Mouse (Mus musculus) heart, postnatal 25 days (tissue): ENCODE data around the gene Coa5. TPM values are rescaled to one million over a fixed set of nuclear protein-coding genes. Genes with fewer than 3 reads are reported as not detected.

Experiments
- DNase-seq: peaks from one replicate; pipeline ENCODE4 v3.0.0; 2022; ENCODE audit warnings: low spot score
- intact Hi-C: fragments of 180-260 bp; cut with DNase I; formaldehyde crosslinking; loops from one replicate; pipeline ENCODE4 v1.15.1; 2025
- total RNA-seq, 2 experiments: library from RNA; stranded (reverse); gene quantifications; 2 replicates each; pipeline ENCODE4 v1.2.3; 2021

Gene Coa5
- total RNA-seq, result 100 to 1,000 TPM in 1 of 2 experiments, 10 to 100 TPM in 1; 99.1 to 103 TPM

DNA sequence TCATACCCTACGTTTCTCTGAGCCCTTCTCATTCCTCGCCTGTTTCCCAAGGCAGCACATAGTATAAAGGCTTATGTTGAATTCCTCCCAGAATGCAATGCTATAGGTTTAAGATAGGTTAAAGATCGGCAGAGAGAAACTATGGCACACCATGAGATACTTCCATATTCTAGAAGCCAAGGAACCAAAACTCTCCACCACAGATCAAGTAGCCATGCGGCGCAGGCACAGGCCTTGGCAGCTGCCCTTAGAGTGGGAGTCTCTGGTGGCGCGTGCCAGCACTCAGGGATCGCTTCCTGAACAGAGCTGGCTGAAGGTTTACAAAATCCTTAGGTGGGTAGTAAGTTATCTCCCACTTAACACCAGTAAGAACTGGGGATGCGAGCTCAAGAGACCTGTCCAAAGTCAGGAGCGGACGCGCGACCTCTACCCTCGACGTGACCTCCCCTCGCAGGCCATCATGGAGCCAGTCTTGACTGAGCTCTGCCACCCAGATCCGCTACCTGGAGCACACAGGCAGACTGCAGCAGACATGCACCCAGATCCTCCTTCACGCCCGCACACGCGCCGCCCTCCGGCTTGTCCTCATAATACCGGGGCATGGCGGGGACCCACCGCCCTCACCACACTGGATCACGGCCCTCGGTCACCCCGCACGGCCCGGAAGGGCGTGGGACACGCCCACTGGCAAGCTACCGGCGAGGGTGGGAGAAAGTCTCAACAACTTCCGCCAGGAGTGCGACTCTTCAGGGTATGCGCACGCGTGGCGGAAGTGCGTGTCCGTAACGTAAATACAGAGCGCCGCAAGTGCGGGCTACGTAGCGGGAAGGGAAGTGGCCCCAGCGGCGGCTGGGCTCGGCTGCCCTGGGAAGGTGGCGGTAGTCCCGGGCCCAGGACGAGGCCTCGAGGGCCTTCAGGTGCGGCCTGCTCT lies at the start of gene Coa5, which contains the start of gene Unc50:
Gene Coa5 (minus strand): TSS at position 738 of the 931 bp plus-strand sequence.
Gene Unc50 (plus strand): TSS at position 774 of the 931 bp plus-strand sequence.
- intact Hi-C loops, result loop anchor here (5.0 to 10.0 kb wide), 2 partner anchors 108 to 495 kb away; no protein-coding TSS in a partner anchor
- DNase-seq, result peak; percentile 91

DNA sequence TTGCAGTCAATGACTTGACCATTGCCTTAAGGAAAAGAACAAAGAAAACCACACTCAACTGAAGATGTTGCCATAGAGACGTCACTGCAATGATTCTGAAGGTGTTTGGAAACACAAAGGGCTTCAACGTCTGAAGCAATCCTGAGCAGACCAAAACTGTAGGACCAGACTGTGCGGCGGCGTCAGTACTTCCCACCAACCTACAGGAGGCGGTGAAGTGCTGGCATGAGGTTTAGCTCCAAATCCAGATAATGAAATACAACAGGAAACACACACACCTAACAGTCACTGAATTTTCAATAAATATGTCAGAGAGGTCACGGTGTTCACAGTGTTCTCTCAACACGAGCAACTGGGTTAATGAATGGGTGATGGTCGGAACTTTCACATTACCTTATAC lies 49.2 kb upstream of the Coa5 start:
- no peak for DNase-seq
- intact Hi-C loops, result loop anchor here (5.0 kb wide), 1 partner anchor 58 kb away; no protein-coding TSS in a partner anchor

- intact Hi-C loops, result loop anchor here (5.0 kb wide), 1 partner anchor 59 kb away; no protein-coding TSS in a partner anchor
- no peak for DNase-seq
Observed at GRCm38 (mm10) chr1:37478416-37478815, 48.5 kb upstream of the Coa5 start.

- intact Hi-C loops, result loop anchor here (5.0 kb wide), 1 partner anchor 59 kb away; no protein-coding TSS in a partner anchor
- DNase-seq, result no peak
Observed at GRCm38 (mm10) chr1:37477928-37478327, 48.0 kb upstream of the Coa5 start.

GRCm38 (mm10) chr1:37477250-37477649 lies 47.3 kb upstream of the Coa5 start:
- intact Hi-C loops, result loop anchor here (5.0 kb wide), 1 partner anchor 60 kb away; no protein-coding TSS in a partner anchor

DNA sequence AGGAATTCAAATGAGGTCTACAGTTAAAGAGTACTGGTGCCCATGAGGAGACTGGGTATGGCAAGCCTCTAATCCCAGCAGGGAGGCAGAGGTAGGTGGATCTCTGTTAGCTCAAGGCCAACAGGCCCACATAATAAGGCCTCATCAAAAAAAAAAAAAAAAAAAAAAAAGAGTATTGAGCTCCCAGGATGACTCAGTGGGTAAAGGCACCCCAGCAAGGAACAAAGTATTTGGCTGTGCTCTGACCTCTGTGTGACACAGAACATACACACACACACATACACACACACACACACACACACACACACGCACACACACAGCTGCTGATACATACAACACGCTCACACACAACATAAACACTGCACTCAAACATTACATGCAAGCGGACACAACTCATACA lies 45.4 kb upstream of the Coa5 start:
- DNase-seq, result no peak
- intact Hi-C loops, result loop anchor here (5.0 kb wide), 1 partner anchor 62 kb away; no protein-coding TSS in a partner anchor

More at GRCm38 (mm10) chr1:37477250-37477649, 47.3 kb upstream of the Coa5 start:
- DNase-seq, result no peak

DNA sequence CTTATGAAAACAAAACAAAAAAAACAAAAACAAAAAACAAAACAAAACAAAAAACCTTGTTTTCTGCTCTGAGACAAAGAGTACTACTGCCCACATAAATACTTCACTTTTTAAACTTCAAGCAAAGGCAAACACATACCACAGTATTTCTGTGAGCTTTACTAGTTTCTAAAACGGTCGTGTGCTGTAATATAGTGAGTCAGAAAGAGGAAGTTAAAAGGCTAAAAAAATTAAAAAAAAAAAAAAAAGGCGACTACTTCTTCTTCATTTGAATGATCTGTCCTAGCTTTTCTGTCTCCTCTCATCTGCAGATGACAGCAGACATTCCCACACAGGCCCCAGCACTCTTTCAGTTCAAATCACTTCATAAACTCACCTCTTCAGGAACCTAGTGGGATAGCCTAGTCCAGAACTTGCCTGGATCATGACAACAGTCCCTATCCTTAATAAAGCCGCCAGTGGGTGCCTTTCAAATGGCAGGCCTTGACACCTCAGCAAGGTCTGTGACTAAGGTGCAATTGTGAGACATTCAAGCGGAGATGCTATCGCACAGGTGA lies 44.8 kb upstream of the Coa5 start:
- intact Hi-C loops, result loop anchor here (5.0 kb wide), 2 partner anchors 63 to 163 kb away; no protein-coding TSS in a partner anchor
- no peak for DNase-seq

DNA sequence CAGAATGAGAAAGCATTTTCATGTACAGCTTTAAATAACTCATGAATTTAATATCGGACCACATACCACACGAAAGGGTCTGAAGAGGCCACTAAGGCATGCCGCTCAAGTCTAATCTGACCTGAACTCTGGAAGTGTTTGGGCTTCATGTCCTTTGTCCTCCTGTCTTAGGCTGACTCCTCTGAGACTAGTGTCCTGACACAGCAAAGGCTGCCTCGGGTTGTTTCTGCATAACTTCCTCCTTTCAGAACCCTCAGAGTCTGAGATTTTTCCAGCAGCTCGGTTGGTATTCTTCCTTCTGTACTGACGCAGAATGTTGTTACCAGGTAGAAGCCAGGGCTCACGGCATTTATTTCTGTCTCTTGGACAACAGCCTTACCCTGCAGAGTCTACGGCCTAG lies 44.1 kb upstream of the Coa5 start:
- DNase-seq, result no peak
- intact Hi-C loops, result loop anchor here (5.0 kb wide), 1 partner anchor 163 kb away; no protein-coding TSS in a partner anchor

- DNase-seq, result no peak
- intact Hi-C loops, result loop anchor here (5.0 kb wide), 1 partner anchor 164 kb away; no protein-coding TSS in a partner anchor
Observed at GRCm38 (mm10) chr1:37473251-37473650, 43.3 kb upstream of the Coa5 start.

DNA sequence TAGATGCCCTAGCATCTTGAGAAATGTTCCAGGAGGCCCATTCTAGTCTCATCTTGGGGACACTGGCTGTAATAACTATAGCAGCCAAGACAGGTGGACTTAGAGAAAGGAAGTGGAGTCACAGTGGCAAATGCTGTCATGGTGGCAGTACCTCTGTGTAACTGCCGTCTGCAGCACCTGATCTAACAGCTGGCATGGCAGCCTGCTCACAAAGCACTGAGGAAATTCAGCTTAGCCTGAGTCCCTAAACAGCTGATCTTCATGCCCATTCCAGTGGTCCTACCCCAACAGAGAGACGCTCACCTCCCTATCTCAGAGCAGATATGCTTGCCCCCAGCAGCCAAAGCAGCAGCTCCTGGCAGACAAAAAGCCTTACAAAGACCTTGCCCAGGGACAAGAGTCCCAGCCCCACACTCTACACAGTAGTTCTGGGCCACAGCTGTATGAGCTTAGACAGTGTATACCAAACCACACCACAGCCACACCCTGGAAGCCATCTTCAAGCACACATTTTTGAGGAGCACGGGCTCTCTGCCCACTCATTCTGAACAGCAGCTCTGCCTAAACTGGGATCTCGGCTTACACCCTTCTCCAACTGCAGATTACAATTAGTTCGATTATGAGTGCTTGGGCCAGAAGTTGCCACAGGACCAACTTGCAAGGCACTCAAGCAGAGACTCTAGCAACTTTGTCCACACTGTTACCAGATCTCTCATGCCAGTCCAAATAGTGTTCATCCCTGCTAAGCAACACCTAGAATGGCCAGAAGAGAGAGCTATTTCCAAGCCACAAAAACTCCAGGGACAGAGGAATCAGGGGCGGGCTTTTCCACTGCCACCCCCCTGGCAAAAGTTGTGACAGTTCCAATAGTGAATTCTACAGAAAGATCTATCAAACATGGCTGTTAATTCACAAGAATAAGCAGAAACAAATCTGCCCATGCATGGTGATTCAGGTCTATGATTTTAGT lies 41.6 kb upstream of the Coa5 start:
- DNase-seq, result no peak
- intact Hi-C loops, result loop anchor here (5.0 kb wide), 1 partner anchor 166 kb away; no protein-coding TSS in a partner anchor

DNA sequence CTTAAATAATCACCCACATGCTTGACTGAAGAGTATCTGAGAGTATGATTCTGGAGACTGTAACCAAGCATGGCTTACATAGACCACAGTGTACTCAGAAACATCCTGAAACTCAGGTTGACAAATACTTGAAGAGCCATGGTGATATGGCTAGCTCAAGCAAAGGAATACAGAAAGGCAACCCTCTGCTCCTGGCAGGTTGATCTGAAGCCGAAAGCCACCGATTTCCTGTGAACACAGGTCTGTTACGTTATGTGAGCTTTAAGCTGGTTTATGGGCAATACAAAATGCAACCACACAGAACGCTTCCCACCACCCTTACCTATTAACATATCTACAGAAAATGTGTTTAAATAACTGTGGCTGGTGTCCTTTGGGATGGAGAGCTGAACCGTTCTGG lies 39.1 kb upstream of the Coa5 start:
- intact Hi-C loops, result no loop called here
- DNase-seq, result no peak

- DNase-seq, result no peak
Observed at GRCm38 (mm10) chr1:37467806-37468205, 37.9 kb upstream of the Coa5 start.

DNA sequence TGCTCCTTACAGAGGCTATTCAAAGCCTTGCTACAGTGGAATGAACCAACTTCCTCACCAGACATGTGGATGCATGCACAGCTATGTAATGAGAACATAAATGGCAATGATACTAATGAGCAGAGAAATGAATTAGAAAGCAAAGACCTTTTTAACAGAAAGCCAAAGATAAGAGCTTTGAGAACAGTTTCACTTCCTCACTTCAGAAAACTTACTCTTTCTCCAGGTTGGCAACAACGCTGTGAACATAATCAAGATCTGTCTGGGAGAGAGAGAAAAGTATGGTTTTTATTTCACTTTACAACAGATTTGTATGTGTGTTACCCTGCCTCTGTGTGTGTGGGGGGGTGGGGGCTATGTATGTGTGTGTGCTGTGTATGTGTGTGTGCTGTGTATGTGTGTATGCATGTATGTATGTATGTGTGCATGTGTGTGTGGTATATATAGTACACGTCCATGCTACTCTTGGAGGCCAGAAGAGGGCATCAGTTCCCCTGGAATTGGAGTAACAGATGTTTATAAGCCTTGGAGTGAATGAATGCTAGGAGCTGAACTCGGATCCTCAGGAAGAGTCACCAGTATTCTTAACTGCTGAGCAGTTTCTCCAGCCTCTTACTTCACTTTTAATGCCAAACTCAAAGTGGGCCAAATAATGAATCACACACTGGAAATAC lies 36.6 kb upstream of the Coa5 start:
- no peak for DNase-seq
- intact Hi-C loops, result no loop called here

More at GRCm38 (mm10) chr1:37467806-37468205, 37.9 kb upstream of the Coa5 start:
- intact Hi-C loops, result no loop called here

GRCm38 (mm10) chr1:37464878-37465452 lies 35.1 kb upstream of the Coa5 start:
- DNase-seq, result no peak
- intact Hi-C loops, result no loop called here

- DNase-seq, result no peak
- intact Hi-C loops, result no loop called here
Observed at GRCm38 (mm10) chr1:37457546-37457945, 27.6 kb upstream of the Coa5 start.

GRCm38 (mm10) chr1:37451270-37451669 lies 21.4 kb upstream of the Coa5 start:
- intact Hi-C loops, result no loop called here
- no peak for DNase-seq

- no peak for DNase-seq
- intact Hi-C loops, result loop anchor here (1.0 kb wide), 1 partner anchor 191 kb away; no protein-coding TSS in a partner anchor
Observed at GRCm38 (mm10) chr1:37448361-37449095, 18.6 kb upstream of the Coa5 start.
